Mouse (Mus musculus) MEL (cell line): ENCODE results near the gene Fat2.

Source experiments
- CTCF ChIP-seq, 3 experiments: IDR thresholded peaks in 2 of 3; conservative IDR thresholded peaks in 1 of 3; 2 replicates each; pipeline ENCODE4 v1.5.1; 2011 to 2012; ENCODE audit warnings: low read length in 3 of 3, low read depth in 2 of 3, mild to moderate bottlenecking in 2 of 3, improper control_type of control experiment in 1 of 3, inconsistent platforms in 1 of 3, mixed read lengths in 1 of 3, moderate library complexity in 1 of 3; ENCODE audit not compliant: control insufficient read depth in 1 of 3, insufficient read depth in 1 of 3, poor library complexity in 1 of 3, severe bottlenecking in 1 of 3
- E2F4 ChIP-seq: IDR thresholded peaks from 2 replicates; pipeline ENCODE4 v1.6.1; 2011; ENCODE audit warnings: low read depth, low read length, improper control_type of control experiment, borderline replicate concordance
- HCFC1 ChIP-seq: IDR thresholded peaks from 2 replicates; pipeline ENCODE4 v1.6.1; 2012; ENCODE audit warnings: low read depth, mild to moderate bottlenecking, inconsistent platforms, low read length, improper control_type of control experiment, moderate library complexity
- MAZ ChIP-seq: IDR thresholded peaks from 2 replicates; pipeline ENCODE4 v1.6.1; 2012; ENCODE audit warnings: low read depth, mild to moderate bottlenecking, inconsistent platforms, low read length, improper control_type of control experiment
- MYC ChIP-seq: IDR thresholded peaks from 2 replicates; pipeline ENCODE4 v1.6.1; 2011; ENCODE audit warnings: low read depth, mild to moderate bottlenecking, low read length, improper control_type of control experiment, moderate library complexity
- NELFE ChIP-seq: IDR thresholded peaks from 2 replicates; pipeline ENCODE4 v1.6.1; 2011; ENCODE audit warnings: low read depth, low read length, improper control_type of control experiment
- POLR2A ChIP-seq, 2 experiments: IDR thresholded peaks; 2 replicates each; pipeline ENCODE4 v1.6.1; 2011 to 2012; ENCODE audit warnings: low read length in 2 of 2, mild to moderate bottlenecking in 2 of 2, control low read depth in 1 of 2, improper control_type of control experiment in 1 of 2, low read depth in 1 of 2, moderate library complexity in 1 of 2; ENCODE audit not compliant: control insufficient read depth in 1 of 2, insufficient read depth in 1 of 2, poor library complexity in 1 of 2
- RAD21 ChIP-seq: IDR thresholded peaks from 2 replicates; pipeline ENCODE4 v1.6.1; 2011; ENCODE audit warnings: mild to moderate bottlenecking, low read depth, low read length, improper control_type of control experiment
- TAL1 ChIP-seq: IDR thresholded peaks from 2 replicates; pipeline ENCODE4 v1.6.1; 2012; ENCODE audit warnings: mild to moderate bottlenecking, inconsistent platforms, low read length, moderate library complexity, mixed read lengths
- TBP ChIP-seq: IDR thresholded peaks from 2 replicates; pipeline ENCODE4 v1.8.0; 2011; ENCODE audit warnings: low read depth, low read length, improper control_type of control experiment

DNA sequence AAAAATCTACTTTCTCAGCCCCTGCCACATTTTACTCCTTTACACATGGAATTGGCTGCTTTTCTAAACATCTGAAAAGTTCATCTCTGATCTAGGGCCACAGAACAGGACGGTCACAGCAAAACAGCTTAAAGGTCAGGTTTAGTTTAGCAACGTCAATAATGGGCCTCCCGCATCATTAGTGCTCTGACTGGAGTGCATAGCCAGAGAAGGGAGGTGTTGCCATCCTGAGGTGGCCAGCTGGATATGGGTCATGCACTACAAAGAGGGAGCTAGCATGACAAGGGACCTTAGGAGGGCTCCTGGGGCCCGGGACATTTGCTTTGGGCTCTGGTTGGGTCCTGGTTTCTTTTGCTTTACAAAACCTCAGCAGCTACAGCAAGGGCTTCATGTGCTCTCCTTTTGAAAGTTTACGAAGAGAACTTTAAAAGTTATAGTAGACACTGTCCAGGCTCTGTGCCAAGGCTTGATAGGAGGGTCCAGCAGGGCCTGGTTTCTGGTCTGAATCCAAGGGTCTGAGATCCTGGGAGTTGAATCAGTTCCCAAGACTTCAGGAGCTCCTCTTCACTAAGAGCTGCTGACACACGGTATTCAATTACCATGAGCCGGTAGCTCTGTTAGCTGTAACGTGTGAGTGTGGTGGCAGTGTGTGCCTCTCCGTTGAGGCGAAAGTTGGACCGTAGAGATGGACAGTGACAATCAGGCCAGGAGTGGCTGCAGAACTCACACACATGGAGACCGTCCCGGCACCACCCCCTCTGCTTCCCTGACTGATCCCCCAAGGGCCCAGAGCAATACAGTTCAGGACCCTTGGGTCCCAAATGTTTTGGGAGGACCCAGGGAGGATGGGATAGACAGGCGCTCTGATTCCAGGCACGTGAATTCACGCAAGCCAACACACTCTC is 6.2 kb downstream of the Fat2 start:
- TF ChIP-seq MAZ, result no peak
- TF ChIP-seq RAD21, result no peak
- no peak for TF ChIP-seq CTCF (IDR thresholded peaks at IDR 0.05 in 2 of 3, conservative IDR thresholded peaks at IDR 0.05 in 1 of 3; ENCODE audit: control insufficient read depth in 1 of 3, insufficient read depth in 1 of 3, low read depth in 2 of 3, low read length in 3 of 3, poor library complexity in 1 of 3, severe bottlenecking in 1 of 3)
- no peak for TF ChIP-seq POLR2A (IDR thresholded peaks at IDR 0.05; ENCODE audit: control insufficient read depth in 1 of 2, insufficient read depth in 1 of 2, low read depth in 1 of 2, low read length in 2 of 2, poor library complexity in 1 of 2)
- TF ChIP-seq MYC, result no peak
- TF ChIP-seq TBP, result no peak
- no peak for TF ChIP-seq E2F4
- TF ChIP-seq NELFE, result no peak
- TF ChIP-seq HCFC1, result no peak
- TF ChIP-seq TAL1, result no peak
